Mouse (Mus musculus) frontal cortex, postnatal 10 days (tissue): Measurements from ENCODE around the gene Vps37c.

ENCODE experiments used
- DNase-seq, 2 experiments: peaks; one replicate each; pipeline ENCODE4 v3.0.0; 2022; ENCODE audit warnings: low spot score in 2 of 2, mixed read lengths in 1 of 2

Gene Vps37c

GRCm38 (mm10) chr19:10688537-10689352 is at the start of gene Vps37c:
TSS of gene Vps37c (plus strand) at chr19:10688735.
- DNase-seq = peak; percentile 85 to 91

GRCm38 (mm10) chr19:10640080-10640479 is 48.5 kb upstream of the Vps37c start:
- no peak for DNase-seq

GRCm38 (mm10) chr19:10640589-10641378 is 47.8 kb upstream of the Vps37c start:
- no peak for DNase-seq

GRCm38 (mm10) chr19:10645616-10646015 is 42.9 kb upstream of the Vps37c start:
- no peak for DNase-seq

- no peak for DNase-seq
Measured at GRCm38 (mm10) chr19:10648156-10648555, 40.4 kb upstream of the Vps37c start.

- no peak for DNase-seq
Measured at GRCm38 (mm10) chr19:10656058-10656457, 32.5 kb upstream of the Vps37c start.

- no peak for DNase-seq
Measured at GRCm38 (mm10) chr19:10657742-10658141, 30.8 kb upstream of the Vps37c start.

GRCm38 (mm10) chr19:10658406-10658805 is 30.1 kb upstream of the Vps37c start:
- no peak for DNase-seq

GRCm38 (mm10) chr19:10661373-10661772 is 27.2 kb upstream of the Vps37c start:
- DNase-seq = no peak

GRCm38 (mm10) chr19:10661919-10662318 is 26.6 kb upstream of the Vps37c start:
- DNase-seq = no peak

- DNase-seq = no peak
Measured at GRCm38 (mm10) chr19:10662665-10663064, 25.9 kb upstream of the Vps37c start.

- no peak for DNase-seq
Measured at GRCm38 (mm10) chr19:10665093-10665492, 23.4 kb upstream of the Vps37c start.

GRCm38 (mm10) chr19:10665499-10665898 is 23.0 kb upstream of the Vps37c start:
- DNase-seq = peak in 1 of 2 experiments; percentile 57

- no peak for DNase-seq
Measured at GRCm38 (mm10) chr19:10671319-10671718, 17.2 kb upstream of the Vps37c start.

GRCm38 (mm10) chr19:10671854-10672417 is 16.6 kb upstream of the Vps37c start:
- no peak for DNase-seq

- DNase-seq = no peak
Measured at GRCm38 (mm10) chr19:10673275-10673674, 15.3 kb upstream of the Vps37c start.

- no peak for DNase-seq
Measured at GRCm38 (mm10) chr19:10676656-10677055, 11.9 kb upstream of the Vps37c start.

- DNase-seq = peak; percentile 41 to 78
Measured at GRCm38 (mm10) chr19:10677915-10678771, 10.4 kb upstream of the Vps37c start, which contains the start of gene Pga5. TSS of gene Pga5 (minus strand) at chr19:10678071.

- no peak for DNase-seq
Measured at GRCm38 (mm10) chr19:10678772-10679067, 9.8 kb upstream of the Vps37c start.

- no peak for DNase-seq
Measured at GRCm38 (mm10) chr19:10681571-10681970, 7.0 kb upstream of the Vps37c start.

- no peak for DNase-seq
Measured at GRCm38 (mm10) chr19:10685081-10685480, 3.5 kb upstream of the Vps37c start.

- DNase-seq = no peak
Measured at GRCm38 (mm10) chr19:10685727-10686126, 2.8 kb upstream of the Vps37c start.
